Mouse (Mus musculus): ENCODE results near the gene Olfr284.
A peak's percentile ranks its signal among the peaks of the same experiment; 100 is the strongest.

Olfr284 gene

GRCm38 (mm10) chr15:98340887-98341286 is at the start of gene Olfr284:
Gene Olfr284 (minus strand): TSS chr15:98340987.
- no peak for DNase-seq (ENCODE audit: low spot score in 2 of 2)

- DNase-seq (ENCODE audit: low spot score in 2 of 2): peak; percentile 70 to 82
These were observed 49.0 kb upstream of the Olfr284 start for GRCm38 (mm10) chr15:98389796-98390195.

- DNase-seq (ENCODE audit: low spot score in 2 of 2): no peak
These were observed 46.8 kb upstream of the Olfr284 start for GRCm38 (mm10) chr15:98387621-98388020.

- DNase-seq (ENCODE audit: low spot score in 2 of 2): no peak
These were observed 40.1 kb upstream of the Olfr284 start, which contains the start of gene Olfr283 for GRCm38 (mm10) chr15:98380846-98381245. Gene Olfr283 (minus strand): TSS chr15:98380946.

- no peak for DNase-seq (ENCODE audit: low spot score in 2 of 2)
These were observed 37.4 kb upstream of the Olfr284 start for GRCm38 (mm10) chr15:98378209-98378608.

- no peak for DNase-seq (ENCODE audit: low spot score in 2 of 2)
These were observed 23.5 kb downstream of the Olfr284 start, which contains the start of gene Olfr285 for GRCm38 (mm10) chr15:98317177-98317724. Gene Olfr285 (minus strand): TSS chr15:98317353.

- DNase-seq (ENCODE audit: low spot score in 2 of 2): no peak
These were observed 25.1 kb downstream of the Olfr284 start for GRCm38 (mm10) chr15:98315703-98316102.

- DNase-seq (ENCODE audit: low spot score in 2 of 2): peak; percentile 35 to 39
These were observed 44.9 kb downstream of the Olfr284 start, which contains the start of gene Zfp641 for GRCm38 (mm10) chr15:98295628-98296551. Gene Zfp641 (minus strand): TSS chr15:98296161.

GRCm38 (mm10) chr15:98293651-98294050 is 47.1 kb downstream of the Olfr284 start:
- no peak for DNase-seq (ENCODE audit: low spot score in 2 of 2)
